Mouse (Mus musculus): ENCODE data around the gene Tmem59l. TPM values are rescaled to one million over a fixed set of nuclear protein-coding genes. Genes with fewer than 3 reads are reported as not detected.

The Tmem59l gene
- total and polyA plus RNA-seq, 2 experiments from 2014 or later: 115 to 150 TPM

DNA sequence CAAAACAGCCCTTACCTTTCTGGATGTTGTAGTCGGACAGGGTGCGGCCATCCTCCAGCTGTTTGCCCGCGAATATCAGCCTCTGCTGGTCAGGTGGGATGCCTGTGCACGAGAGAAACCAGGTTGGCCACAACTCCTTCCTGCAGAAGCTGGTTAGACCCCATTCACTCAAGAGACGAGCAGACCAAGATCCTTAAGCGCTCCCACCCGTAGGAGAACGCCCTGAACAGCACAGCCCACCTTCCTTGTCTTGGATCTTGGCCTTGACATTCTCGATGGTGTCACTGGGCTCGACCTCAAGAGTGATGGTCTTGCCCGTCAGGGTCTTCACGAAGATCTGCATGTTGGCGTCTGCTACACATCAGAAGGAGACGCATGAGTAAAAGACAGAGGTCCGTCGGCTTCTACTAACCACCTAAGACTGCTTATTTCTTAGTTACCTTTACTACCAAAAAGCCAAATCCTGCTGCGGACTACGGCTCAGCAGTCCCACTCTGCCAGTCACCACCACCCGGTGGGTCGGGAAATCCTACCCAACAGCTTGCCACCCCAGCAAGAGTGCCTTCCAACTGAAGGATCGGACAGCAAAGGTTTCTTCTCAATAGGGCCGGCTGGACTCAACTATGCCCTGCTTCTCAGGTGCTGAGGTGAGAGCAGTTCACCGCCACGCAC, 22.3 kb upstream of the Tmem59l start:
- Histone ChIP-seq H3K9ac (peak overlapping the region; percentile 74), H3K4me2 (ENCODE audit: low read depth) (peak overlapping the region; percentile 95), H3K27me3 (ENCODE audit: insufficient read depth, low read length) (no peaks in the 10 kb centered on the region), H3K4me3 (ENCODE audit: low read depth, low read length) (peak overlapping the region; percentile 65), H3K4me1 (ENCODE audit: insufficient read depth) (peaks cover 23% of the 10 kb centered on the region; the same call in 1 of the 2 replicates), H3K27ac (ENCODE audit: low read depth, low read length) (0 out of 2 replicates have a peak overlapping the region, but pooled peaks have one; percentile 96), H3K36me3 (ENCODE audit: insufficient read depth) (peaks cover 32% of the 10 kb centered on the region), H3K9me3 (ENCODE audit: low read length) (no peaks in the 10 kb centered on the region)
- WGBS: 16% methylated on average over 25 of the region's 25 CpGs
- no peak for DNase-seq
- TF ChIP-seq CTCF (IDR thresholded peaks at IDR 0.05; ENCODE audit: low read depth): no peak
- no peak for ATAC-seq

DNA sequence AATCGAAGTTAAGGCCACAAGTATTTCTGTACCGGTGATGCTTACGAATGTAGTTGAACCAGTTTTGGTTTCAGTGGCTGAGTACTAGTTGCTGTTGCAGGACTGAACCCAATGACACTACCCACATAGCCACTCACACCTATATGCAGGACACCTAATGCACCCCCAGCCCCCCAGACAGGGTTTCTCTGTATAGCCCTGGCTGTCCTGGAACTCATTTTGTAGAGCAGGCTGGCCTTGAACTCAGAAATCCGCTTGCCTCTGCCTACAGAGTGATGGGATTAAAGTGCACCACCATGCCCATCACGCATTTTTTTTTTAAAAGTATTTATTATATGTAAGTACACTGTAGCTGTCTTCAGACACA, 19.9 kb upstream of the Tmem59l start:
- no peaks in the 10 kb centered on the region for H3K9me3 ChIP-seq (ENCODE audit: low read length)
- no peak overlapping the region for H3K27ac ChIP-seq (ENCODE audit: low read depth, low read length)
- no peak overlapping the region for H3K4me2 ChIP-seq (ENCODE audit: low read depth)
- H3K9ac ChIP-seq: no peak overlapping the region
- WGBS: 57% methylated on average over 5 of the region's 5 CpGs
- no peak for ATAC-seq
- H3K4me1 ChIP-seq (ENCODE audit: insufficient read depth): peaks cover 23% of the 10 kb centered on the region; the same call in 1 of the 2 replicates
- DNase-seq: no peak
- TF ChIP-seq CTCF (IDR thresholded peaks at IDR 0.05; ENCODE audit: low read depth): no peak
- peaks cover 24% of the 10 kb centered on the region for H3K36me3 ChIP-seq (ENCODE audit: insufficient read depth)
- 0 out of 2 replicates have a peak, but pooled peaks cover 7% of the 10 kb centered on the region for H3K27me3 ChIP-seq (ENCODE audit: insufficient read depth, low read length)
- H3K4me3 ChIP-seq (ENCODE audit: low read depth, low read length): no peak overlapping the region

DNA sequence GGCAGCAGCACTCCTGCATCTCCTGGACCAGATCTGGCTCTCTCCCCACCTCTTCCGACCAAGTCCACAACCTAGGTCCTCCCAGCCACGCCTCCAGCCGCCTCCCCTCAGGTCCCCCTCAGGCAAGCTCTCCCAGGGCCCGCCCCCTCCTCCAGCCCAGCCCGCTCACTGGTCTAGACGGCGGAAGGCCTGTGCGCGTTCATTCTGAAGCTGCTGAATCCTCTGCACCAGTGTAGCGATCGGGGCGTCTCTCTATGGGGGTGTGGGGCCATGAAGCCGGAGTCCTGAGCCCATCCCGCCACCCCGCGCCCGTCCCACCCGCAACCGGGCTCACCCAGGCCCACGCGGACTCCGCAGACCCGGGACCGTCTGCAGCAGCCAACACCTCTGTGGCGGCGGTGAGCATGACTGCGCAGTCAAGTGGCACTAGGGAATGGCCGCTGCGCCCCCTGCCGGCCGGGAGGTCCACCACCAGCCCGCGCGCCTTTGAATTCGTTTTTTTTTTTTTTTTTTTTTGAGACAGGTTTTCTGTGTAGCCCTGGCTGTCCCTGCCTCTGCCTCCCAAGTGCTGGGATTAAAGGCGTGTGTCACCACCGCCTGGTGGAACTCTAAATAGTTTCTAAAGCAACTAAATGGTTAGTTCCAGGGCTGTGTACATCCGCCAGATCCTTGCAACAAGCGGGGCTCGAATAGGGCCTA, 19.3 kb upstream of the Tmem59l start, which contains the start of gene Rex1bd:
TSS of gene Rex1bd (minus strand) at position 425 of the 699 bp plus-strand sequence.
- Histone ChIP-seq H3K4me1 (ENCODE audit: insufficient read depth) (peaks cover 23% of the 10 kb centered on the region; the same call in 1 of the 2 replicates), H3K9me3 (ENCODE audit: low read length) (no peaks in the 10 kb centered on the region), H3K4me2 (ENCODE audit: low read depth) (peak within 1 kb of the TSS; percentile 83), H3K27ac (ENCODE audit: low read depth, low read length) (peak within 1 kb of the TSS; percentile 96), H3K36me3 (ENCODE audit: insufficient read depth) (peaks cover 24% of the 10 kb centered on the region), H3K27me3 (ENCODE audit: insufficient read depth, low read length) (0 out of 2 replicates have a peak, but pooled peaks cover 12% of the 10 kb centered on the region), H3K9ac (peak within 1 kb of the TSS; percentile 93), H3K4me3 (ENCODE audit: low read depth, low read length) (peak within 1 kb of the TSS; percentile 80)
- 4% methylated on average over 40 of the region's 40 CpGs for WGBS
- ATAC-seq (peak; percentile 83), DNase-seq (peak; percentile 96)
- peak; percentile 95 for TF ChIP-seq CTCF (IDR thresholded peaks at IDR 0.05; ENCODE audit: low read depth)

DNA sequence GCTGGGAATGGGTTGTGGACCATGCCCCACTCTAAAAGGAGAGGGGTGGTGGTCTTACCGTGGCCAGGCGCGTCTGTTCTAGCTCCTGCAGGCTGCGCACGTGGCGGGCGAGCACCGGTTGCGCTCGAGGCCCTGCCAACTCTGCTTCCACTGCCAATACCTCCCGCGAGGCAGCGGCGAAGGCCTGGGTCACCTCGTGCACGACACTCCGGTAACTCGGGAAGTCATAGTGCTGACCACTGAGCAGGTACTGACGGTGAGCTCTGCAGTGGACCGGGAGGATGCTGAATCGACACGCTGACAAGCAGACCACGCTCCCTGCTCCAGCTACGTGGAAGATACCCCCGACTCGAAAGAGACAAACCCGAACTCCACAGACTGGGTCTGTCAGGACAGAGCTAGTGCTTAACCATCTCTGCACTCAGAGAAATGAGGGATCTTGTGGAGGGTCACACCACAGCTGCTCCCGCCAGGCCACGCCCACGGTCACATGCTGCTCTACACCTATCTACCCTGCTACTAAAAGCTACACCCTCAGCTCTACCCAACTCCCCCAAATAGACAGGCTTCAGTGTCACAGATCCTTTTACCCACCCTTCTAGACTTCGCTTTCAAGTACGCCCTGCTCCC, 18.7 kb upstream of the Tmem59l start:
- TF ChIP-seq CTCF (IDR thresholded peaks at IDR 0.05; ENCODE audit: low read depth): no peak
- Histone ChIP-seq H3K27ac (ENCODE audit: low read depth, low read length) (peak overlapping the region; percentile 96), H3K4me2 (ENCODE audit: low read depth) (peak overlapping the region; percentile 83), H3K36me3 (ENCODE audit: insufficient read depth) (peaks cover 24% of the 10 kb centered on the region), H3K4me1 (ENCODE audit: insufficient read depth) (peaks cover 23% of the 10 kb centered on the region; the same call in 1 of the 2 replicates), H3K9me3 (ENCODE audit: low read length) (no peaks in the 10 kb centered on the region), H3K9ac (peak overlapping the region; percentile 93), H3K27me3 (ENCODE audit: insufficient read depth, low read length) (peaks cover 12% of the 10 kb centered on the region; the same call in 1 of the 2 replicates), H3K4me3 (ENCODE audit: low read depth, low read length) (peak overlapping the region; percentile 80)
- peak; percentile 21 for ATAC-seq
- DNase-seq: no peak
- 31% methylated on average over 30 of the region's 32 CpGs for WGBS

DNA sequence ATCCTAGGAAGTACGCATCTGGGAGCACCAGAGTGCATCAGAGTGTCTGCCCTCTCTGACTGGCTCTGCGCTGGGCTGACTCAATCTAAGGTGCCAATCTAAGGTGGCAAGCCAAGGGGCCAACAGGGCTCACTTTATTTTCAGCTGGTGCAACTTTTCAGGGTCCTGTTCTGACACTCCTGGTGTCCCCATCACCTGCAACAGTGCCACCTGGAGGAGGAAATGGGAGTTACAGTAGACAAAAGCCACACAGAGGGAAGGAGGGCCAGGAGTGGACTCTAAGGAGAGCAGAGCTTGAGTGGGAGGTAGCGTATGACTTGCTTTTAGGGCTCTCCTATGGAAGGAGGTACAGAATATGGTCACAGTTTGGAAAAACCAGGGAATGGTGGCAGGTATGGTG, 17.7 kb upstream of the Tmem59l start:
- peak; percentile 86 for TF ChIP-seq CTCF (IDR thresholded peaks at IDR 0.05; ENCODE audit: low read depth)
- Histone ChIP-seq H3K4me3 (ENCODE audit: low read depth, low read length) (no peak overlapping the region), H3K4me1 (ENCODE audit: insufficient read depth) (peaks cover 23% of the 10 kb centered on the region; the same call in 1 of the 2 replicates), H3K36me3 (ENCODE audit: insufficient read depth) (peaks cover 24% of the 10 kb centered on the region), H3K4me2 (ENCODE audit: low read depth) (no peak overlapping the region; the same call in 1 of the 2 replicates), H3K27ac (ENCODE audit: low read depth, low read length) (no peak overlapping the region; the same call in 1 of the 2 replicates), H3K27me3 (ENCODE audit: insufficient read depth, low read length) (peaks cover 12% of the 10 kb centered on the region; the same call in 1 of the 2 replicates), H3K9ac (no peak overlapping the region), H3K9me3 (ENCODE audit: low read length) (no peaks in the 10 kb centered on the region)
- ATAC-seq (no peak), DNase-seq (peak; percentile 81)
- WGBS: 66% methylated on average over 3 of the region's 3 CpGs

DNA sequence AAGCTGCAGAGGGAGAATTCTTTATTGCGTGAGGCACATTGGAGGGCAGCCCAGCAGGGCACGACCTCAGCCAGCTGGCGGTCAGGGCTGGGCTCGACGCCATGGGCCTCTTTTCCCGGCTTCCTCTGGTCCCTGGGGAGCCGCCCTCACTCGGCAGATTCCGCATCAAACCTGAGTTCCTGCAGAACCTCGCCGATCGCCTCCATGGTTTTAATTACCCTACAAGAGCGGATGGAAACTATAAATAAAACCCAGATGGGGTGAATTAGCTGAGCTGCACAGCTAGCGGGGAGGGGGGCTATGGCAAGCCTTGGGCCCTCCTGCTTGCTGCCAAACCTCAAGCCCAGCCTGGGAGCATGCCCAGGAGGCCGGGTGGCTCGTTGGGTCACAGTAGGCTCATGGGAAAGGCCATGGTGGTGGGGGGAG, 17.1 kb upstream of the Tmem59l start:
- H3K9ac ChIP-seq: no peak overlapping the region

More for the DNA sequence above, 17.1 kb upstream of the Tmem59l start:
- peaks cover 12% of the 10 kb centered on the region; the same call in 1 of the 2 replicates for H3K27me3 ChIP-seq (ENCODE audit: insufficient read depth, low read length)
- ATAC-seq (no peak), DNase-seq (no peak)
- H3K9me3 ChIP-seq (ENCODE audit: low read length): no peaks in the 10 kb centered on the region
- WGBS: 47% methylated on average over 16 of the region's 16 CpGs
- peaks cover 19% of the 10 kb centered on the region; the same call in 1 of the 2 replicates for H3K4me1 ChIP-seq (ENCODE audit: insufficient read depth)
- H3K27ac ChIP-seq (ENCODE audit: low read depth, low read length): peak overlapping the region; percentile 50
- TF ChIP-seq CTCF (IDR thresholded peaks at IDR 0.05; ENCODE audit: low read depth): no peak
- no peak overlapping the region for H3K4me3 ChIP-seq (ENCODE audit: low read depth, low read length)
- H3K36me3 ChIP-seq (ENCODE audit: insufficient read depth): peaks cover 24% of the 10 kb centered on the region
- no peak overlapping the region for H3K4me2 ChIP-seq (ENCODE audit: low read depth)

All from forebrain, postnatal 0 days (tissue).